Mouse (Mus musculus): ENCODE measurements around the gene Commd1. TPM values are rescaled to one million over a fixed set of nuclear protein-coding genes. Genes with fewer than 3 reads are reported as not detected.
A peak's percentile ranks its signal among the peaks of the same experiment; 100 is the strongest.

The Commd1 gene
- total and polyA plus RNA-seq, 3 experiments = 102 to 113 TPM; not detected in 1

DNA sequence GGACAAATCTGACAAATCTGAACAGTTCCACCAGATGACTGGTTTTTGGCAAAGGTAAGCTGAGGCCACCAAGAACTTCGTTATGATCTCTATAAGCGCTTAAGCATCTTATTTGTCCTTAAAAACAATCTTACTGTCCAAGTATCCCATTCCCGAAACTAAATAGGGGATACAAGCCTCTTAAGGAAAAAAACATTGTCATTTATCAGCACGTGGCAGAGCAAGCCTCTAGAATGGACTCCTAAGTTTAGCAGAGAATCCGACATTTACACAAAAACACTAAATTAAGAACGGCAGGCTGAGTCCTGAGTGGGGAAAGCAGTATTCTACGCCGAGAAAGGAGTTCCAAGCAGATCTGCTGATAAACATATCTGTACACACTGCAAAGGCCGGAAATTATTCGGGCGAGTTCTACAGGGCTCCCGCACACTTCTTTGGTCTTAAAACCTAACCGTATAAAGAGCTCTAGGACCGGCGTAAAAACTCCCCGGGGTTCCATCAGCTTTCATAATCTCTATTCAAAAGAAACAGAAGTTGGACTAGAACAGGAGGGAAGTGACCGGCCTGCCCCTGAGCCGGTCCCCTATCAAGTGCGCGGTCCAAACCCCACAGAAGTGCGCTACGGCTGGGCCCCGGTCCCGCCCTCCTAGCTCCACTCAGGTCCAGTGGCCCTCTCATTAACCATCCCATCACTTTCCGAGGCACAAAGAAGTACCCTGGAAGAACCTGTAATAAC is 124.3 kb downstream of the Commd1 start (continued):
- TF ChIP-seq ZNF384 (IDR thresholded peaks at IDR 0.05; ENCODE audit: low read depth, low read length) (no peak), MXI1 (IDR thresholded peaks at IDR 0.05; ENCODE audit: low read depth, low read length) (peak; percentile 80), ZMIZ1 (IDR thresholded peaks at IDR 0.05; ENCODE audit: low read depth, low read length) (no peak; the same call in 1 of the 2 replicates), JUND (IDR thresholded peaks at IDR 0.05; ENCODE audit: low read depth, low read length) (no peak), POLR2A (IDR thresholded peaks at IDR 0.05; ENCODE audit: control insufficient read depth in 1 of 2, insufficient read depth in 1 of 2, low read depth in 1 of 2, low read length in 2 of 2, poor library complexity in 1 of 2) (peak in 1 of 2 experiments; percentile 32; a peak in 1 of 4 replicates), TAL1 (IDR thresholded peaks at IDR 0.05; ENCODE audit: low read length) (no peak), EP300 (IDR thresholded peaks at IDR 0.05; ENCODE audit: low read depth in 1 of 2, low read length in 2 of 2) (peak; percentile 3 to 27; a peak in 2 of 4 replicates), NRF1 (IDR thresholded peaks at IDR 0.05; ENCODE audit: insufficient read depth, low read depth, low read length, poor library complexity, severe bottlenecking) (no peak), USF1 (IDR thresholded peaks at IDR 0.05; ENCODE audit: low read depth, low read length) (no peak), TCF12 (IDR thresholded peaks at IDR 0.05; ENCODE audit: low read depth, low read length) (0 out of 2 replicates have a peak, but pooled peaks have one; percentile 34), MYC (IDR thresholded peaks at IDR 0.05; ENCODE audit: low read depth, low read length) (peak; percentile 80), UBTF (IDR thresholded peaks at IDR 0.05; ENCODE audit: borderline replicate concordance, insufficient read depth, low read depth, low read length) (peak; percentile 51; the same call in 1 of the 2 replicates), GATA1 (IDR thresholded peaks at IDR 0.05; ENCODE audit: low read depth, low read length) (peak; percentile 66; the same call in 1 of the 2 replicates), HCFC1 (IDR thresholded peaks at IDR 0.05; ENCODE audit: low read depth, low read length) (0 out of 2 replicates have a peak, but pooled peaks have one; percentile 10), GABPA (IDR thresholded peaks at IDR 0.05; ENCODE audit: low read depth, low read length) (no peak), CTCF (IDR thresholded peaks at IDR 0.05 in 2 of 3, conservative IDR thresholded peaks at IDR 0.05 in 1 of 3; ENCODE audit: control insufficient read depth in 1 of 3, insufficient read depth in 1 of 3, low read depth in 2 of 3, low read length in 3 of 3, poor library complexity in 1 of 3, severe bottlenecking in 1 of 3) (no peak), CHD2 (IDR thresholded peaks at IDR 0.05; ENCODE audit: low read length) (no peak)

DNA sequence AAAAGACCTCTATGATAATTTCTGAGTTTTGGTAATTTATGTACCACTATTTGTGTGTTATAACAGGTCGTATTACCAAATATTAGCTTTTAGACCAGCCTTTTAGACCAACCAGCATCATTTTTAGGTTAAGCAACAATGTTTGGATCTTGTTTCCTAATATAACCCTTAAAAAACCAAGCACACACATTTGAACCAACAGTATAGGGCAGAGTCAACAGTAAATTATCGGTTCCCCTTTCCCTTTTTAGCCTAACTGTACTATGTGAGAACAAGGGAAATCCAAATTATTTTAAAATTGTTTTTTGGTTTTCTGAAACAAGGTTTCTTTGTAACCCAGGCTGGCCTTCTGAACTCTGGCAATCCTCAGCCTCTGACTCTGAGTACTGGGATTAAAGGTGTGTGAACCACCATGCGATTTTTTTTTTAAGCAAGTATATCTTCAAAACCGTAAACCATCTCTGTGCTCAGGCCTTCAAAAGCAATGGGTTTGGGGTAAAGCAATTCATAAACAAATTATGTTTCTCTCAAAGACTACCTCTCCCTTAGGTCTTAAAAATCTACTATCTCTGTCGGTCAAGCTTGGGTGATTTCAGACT is 125.0 kb downstream of the Commd1 start:
- peak; percentile 57 for DNase-seq (ENCODE audit: low read depth, low spot score)
- Histone ChIP-seq H3K79me2 (ENCODE audit: control insufficient read depth, insufficient read depth, low read length, poor library complexity) (peaks cover 67% of the 10 kb centered on the region), H3K4me1 (ENCODE audit: control insufficient read depth in 1 of 2, insufficient read depth in 2 of 2, low read length in 2 of 2) (peaks cover 28 to 32% of the 10 kb centered on the region in 2 experiments), H3K36me3 (ENCODE audit: control insufficient read depth in 1 of 2, insufficient read depth in 2 of 2, low read length in 2 of 2) (peaks cover 2 to 37% of the 10 kb centered on the region in 2 experiments; a peak in 3 of 4 replicates), H3K4me3 (ENCODE audit: control insufficient read depth in 1 of 2, insufficient read depth in 1 of 2, low read depth in 2 of 2, low read length in 2 of 2) (peak overlapping the region; percentile 70 to 98), H3K9ac (ENCODE audit: control insufficient read depth, low read depth, low read length, poor library complexity, severe bottlenecking) (peak overlapping the region; percentile 85), H3K27ac (ENCODE audit: control insufficient read depth, low read depth, low read length) (peak overlapping the region; percentile 59), H3K9me3 (replicated peaks; ENCODE audit: insufficient read depth, low read length) (no peaks in the 10 kb centered on the region), H3K27me3 (ENCODE audit: control insufficient read depth in 1 of 2, insufficient read depth in 2 of 2, low read length in 2 of 2) (no peaks in the 10 kb centered on the region)
- TF ChIP-seq MAX (IDR thresholded peaks at IDR 0.05; ENCODE audit: low read length) (no peak), HCFC1 (IDR thresholded peaks at IDR 0.05; ENCODE audit: low read depth, low read length) (0 out of 2 replicates have a peak, but pooled peaks have one; percentile 4), ETS1 (IDR thresholded peaks at IDR 0.05; ENCODE audit: low read depth, low read length) (no peak), ZNF384 (IDR thresholded peaks at IDR 0.05; ENCODE audit: low read depth, low read length) (peak; percentile 73; the same call in 1 of the 2 replicates), EP300 (IDR thresholded peaks at IDR 0.05; ENCODE audit: low read depth in 1 of 2, low read length in 2 of 2) (no peak), KAT2A (conservative IDR thresholded peaks at IDR 0.05; ENCODE audit: low read depth, low read length) (no peak), CHD1 (IDR thresholded peaks at IDR 0.05; ENCODE audit: low read depth, low read length) (0 out of 2 replicates have a peak, but pooled peaks have one; percentile 31), NRF1 (IDR thresholded peaks at IDR 0.05; ENCODE audit: insufficient read depth, low read depth, low read length, poor library complexity, severe bottlenecking) (no peak), SIN3A (IDR thresholded peaks at IDR 0.05; ENCODE audit: low read length) (0 out of 2 replicates have a peak, but pooled peaks have one; percentile 9), MEF2A (IDR thresholded peaks at IDR 0.05; ENCODE audit: extremely low read depth, insufficient replicate concordance, low read depth, low read length, poor library complexity, severe bottlenecking) (no peak), ZMIZ1 (IDR thresholded peaks at IDR 0.05; ENCODE audit: low read depth, low read length) (no peak), MYC (IDR thresholded peaks at IDR 0.05; ENCODE audit: low read depth, low read length) (no peak), NELFE (IDR thresholded peaks at IDR 0.05; ENCODE audit: low read depth, low read length) (no peak), POLR2AphosphoS5 (IDR thresholded peaks at IDR 0.05; ENCODE audit: borderline replicate concordance, low read depth, low read length) (no peak), RCOR1 (IDR thresholded peaks at IDR 0.05; ENCODE audit: low read depth, low read length) (no peak; the same call in 1 of the 2 replicates), POLR2A (IDR thresholded peaks at IDR 0.05; ENCODE audit: control insufficient read depth in 1 of 2, insufficient read depth in 1 of 2, low read depth in 1 of 2, low read length in 2 of 2, poor library complexity in 1 of 2) (no peak), TCF12 (IDR thresholded peaks at IDR 0.05; ENCODE audit: low read depth, low read length) (no peak), POLR2AphosphoS2 (IDR thresholded peaks at IDR 0.05; ENCODE audit: low read length) (no peak), GABPA (IDR thresholded peaks at IDR 0.05; ENCODE audit: low read depth, low read length) (no peak), SMC3 (IDR thresholded peaks at IDR 0.05; ENCODE audit: low read depth, low read length) (no peak), CHD2 (IDR thresholded peaks at IDR 0.05; ENCODE audit: low read length) (no peak), UBTF (IDR thresholded peaks at IDR 0.05; ENCODE audit: borderline replicate concordance, insufficient read depth, low read depth, low read length) (no peak), RAD21 (IDR thresholded peaks at IDR 0.05; ENCODE audit: low read depth, low read length) (no peak)
